Mouse (Mus musculus): ENCODE data around the gene Agbl3. TPM values are rescaled to one million over a fixed set of nuclear protein-coding genes. Genes with fewer than 3 reads are reported as not detected.

Gene Agbl3
- polyA plus RNA-seq, 1 experiment from 2014 or later: 10.5 TPM

- Histone ChIP-seq H3K4me1 (0 out of 2 replicates have a peak, but pooled peaks cover 3% of the 10 kb centered on the region), H3K9me3 (no peaks in the 10 kb centered on the region), H3K27ac (no peak overlapping the region), H3K4me2 (no peak overlapping the region), H3K4me3 (no peak overlapping the region), H3K9ac (no peak overlapping the region), H3K36me3 (replicated peaks) (peaks cover 15% of the 10 kb centered on the region; the same call in 1 of the 2 replicates), H3K27me3 (replicated peaks) (no peaks in the 10 kb centered on the region)
- ATAC-seq (replicated peaks): no peak
- 86% methylated on average over 5 of the region's 5 CpGs for WGBS
These were observed 123.2 kb downstream of the Agbl3 start for GRCm38 (mm10) chr6:34903441-34903840.

GRCm38 (mm10) chr6:34903851-34904250 is 123.6 kb downstream of the Agbl3 start:
- no peak overlapping the region for H3K27ac ChIP-seq
- peaks cover 15% of the 10 kb centered on the region; the same call in 1 of the 2 replicates for H3K36me3 ChIP-seq (replicated peaks)
- no peaks in the 10 kb centered on the region for H3K9me3 ChIP-seq
- ATAC-seq (replicated peaks): no peak
- no peak overlapping the region for H3K4me3 ChIP-seq
- H3K4me2 ChIP-seq: no peak overlapping the region
- H3K27me3 ChIP-seq (replicated peaks): no peaks in the 10 kb centered on the region
- peaks cover 4% of the 10 kb centered on the region; the same call in 1 of the 2 replicates for H3K4me1 ChIP-seq
- H3K9ac ChIP-seq: no peak overlapping the region
- WGBS: 86% methylated on average over 10 of the region's 10 CpGs

DNA sequence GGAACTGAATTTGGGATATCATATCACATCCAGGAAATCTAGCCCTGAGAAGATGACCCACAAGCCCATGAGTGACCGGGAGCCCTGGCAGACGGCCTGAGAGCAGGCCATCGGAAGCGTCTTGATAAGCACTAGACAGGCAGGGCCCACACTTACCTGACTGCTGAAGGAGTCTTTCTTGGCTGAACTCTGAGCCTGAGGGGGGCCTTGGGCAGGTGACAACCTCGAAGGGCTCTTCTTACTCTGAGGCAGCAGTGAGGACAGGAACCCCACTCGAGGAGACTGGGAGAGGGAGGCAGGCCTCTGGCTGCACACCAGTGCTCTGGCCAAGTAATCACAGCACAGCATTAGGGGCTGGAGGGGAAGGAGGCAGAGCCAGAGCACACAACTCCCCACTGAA is 124.1 kb downstream of the Agbl3 start:
- Histone ChIP-seq H3K4me3 (no peak overlapping the region), H3K36me3 (replicated peaks) (peaks cover 15% of the 10 kb centered on the region; the same call in 1 of the 2 replicates)

GRCm38 (mm10) chr6:34906125-34906524 is 125.9 kb downstream of the Agbl3 start:
- Histone ChIP-seq H3K4me1 (peaks cover 17% of the 10 kb centered on the region), H3K27me3 (replicated peaks) (no peaks in the 10 kb centered on the region), H3K4me3 (no peak overlapping the region), H3K36me3 (replicated peaks) (peaks cover 15% of the 10 kb centered on the region; the same call in 1 of the 2 replicates), H3K9me3 (no peaks in the 10 kb centered on the region), H3K27ac (no peak overlapping the region), H3K9ac (no peak overlapping the region), H3K4me2 (no peak overlapping the region)
- no peak for ATAC-seq (replicated peaks)
- 85% methylated on average over 2 of the region's 2 CpGs for WGBS

More for the DNA sequence above, 124.1 kb downstream of the Agbl3 start:
- Histone ChIP-seq H3K27ac (no peak overlapping the region), H3K9ac (no peak overlapping the region), H3K4me1 (peaks cover 9% of the 10 kb centered on the region), H3K27me3 (replicated peaks) (no peaks in the 10 kb centered on the region), H3K4me2 (no peak overlapping the region), H3K9me3 (no peaks in the 10 kb centered on the region)
- 94% methylated on average over 6 of the region's 6 CpGs for WGBS
- no peak for ATAC-seq (replicated peaks)

DNA sequence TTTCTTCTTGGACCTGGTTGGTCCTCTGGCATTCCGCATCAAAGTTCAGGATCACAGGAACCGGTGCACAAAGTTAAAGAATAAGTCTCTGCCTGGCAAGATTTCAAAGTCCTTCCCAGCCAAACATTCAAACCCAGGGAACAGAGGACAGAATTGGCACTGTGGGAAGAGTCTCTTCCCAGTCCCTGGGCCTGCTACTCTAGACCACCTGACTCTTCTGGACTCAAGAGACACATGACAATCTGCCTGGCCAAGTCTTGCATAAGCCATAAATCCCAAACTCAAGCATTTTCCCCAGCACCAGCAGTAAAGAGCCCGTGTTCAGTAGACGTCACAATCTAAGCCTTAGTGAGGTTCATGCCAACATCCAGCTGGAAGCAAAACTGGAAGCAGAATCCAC is 126.4 kb downstream of the Agbl3 start:
- WGBS: 91% methylated on average over 4 of the region's 4 CpGs
- no peak for ATAC-seq (replicated peaks)
- Histone ChIP-seq H3K27me3 (replicated peaks) (no peaks in the 10 kb centered on the region), H3K4me2 (no peak overlapping the region), H3K4me3 (no peak overlapping the region), H3K36me3 (replicated peaks) (peaks cover 15% of the 10 kb centered on the region; the same call in 1 of the 2 replicates), H3K9me3 (no peaks in the 10 kb centered on the region), H3K27ac (no peak overlapping the region), H3K4me1 (peaks cover 17% of the 10 kb centered on the region), H3K9ac (no peak overlapping the region)

GRCm38 (mm10) chr6:34907121-34907614 is 126.9 kb downstream of the Agbl3 start:
- H3K9ac ChIP-seq: no peak overlapping the region
- no peak for ATAC-seq (replicated peaks)
- H3K36me3 ChIP-seq (replicated peaks): peaks cover 15% of the 10 kb centered on the region; the same call in 1 of the 2 replicates
- no peak overlapping the region for H3K27ac ChIP-seq
- WGBS: 68% methylated on average over 2 of the region's 2 CpGs
- H3K4me2 ChIP-seq: no peak overlapping the region
- H3K4me3 ChIP-seq: no peak overlapping the region
- peaks cover 14% of the 10 kb centered on the region for H3K4me1 ChIP-seq
- H3K9me3 ChIP-seq: no peaks in the 10 kb centered on the region
- H3K27me3 ChIP-seq (replicated peaks): no peaks in the 10 kb centered on the region

- peaks cover 15% of the 10 kb centered on the region; the same call in 1 of the 2 replicates for H3K36me3 ChIP-seq (replicated peaks)
These were observed 127.5 kb downstream of the Agbl3 start for GRCm38 (mm10) chr6:34907696-34908260.

More at GRCm38 (mm10) chr6:34907696-34908260, 127.5 kb downstream of the Agbl3 start:
- H3K27ac ChIP-seq: no peak overlapping the region
- peaks cover 14% of the 10 kb centered on the region for H3K4me1 ChIP-seq
- no peaks in the 10 kb centered on the region for H3K9me3 ChIP-seq
- H3K9ac ChIP-seq: no peak overlapping the region
- WGBS: 90% methylated on average over 18 of the region's 18 CpGs
- H3K4me3 ChIP-seq: no peak overlapping the region
- H3K4me2 ChIP-seq: no peak overlapping the region
- H3K27me3 ChIP-seq (replicated peaks): no peaks in the 10 kb centered on the region
- no peak for ATAC-seq (replicated peaks)

Other genes with a start within 250 kb of the Agbl3 start
- gene Cald1, start 181.9 kb upstream of the Agbl3 start, polyA plus RNA-seq (2015; fragmentation: Nextera tagmentation; extraction: Ambion mirVana): 64.4 and 65.1 TPM in 2 replicates
- gene Tmem140, start 82.7 kb downstream of the Agbl3 start, polyA plus RNA-seq (2015; fragmentation: Nextera tagmentation; extraction: Ambion mirVana): 1.5 and 1.9 TPM in 2 replicates
- 10.6 and 11.3 TPM in 2 replicates for gene Cyren, start 97.6 kb downstream of the Agbl3 start, polyA plus RNA-seq (2015; fragmentation: Nextera tagmentation; extraction: Ambion mirVana)
- gene Wdr91, start 130.4 kb downstream of the Agbl3 start, polyA plus RNA-seq (2015; fragmentation: Nextera tagmentation; extraction: Ambion mirVana): 15.5 and 16.1 TPM in 2 replicates
- not detected in 2 replicates for gene Stra8, start 139.7 kb downstream of the Agbl3 start, polyA plus RNA-seq (2015; fragmentation: Nextera tagmentation; extraction: Ambion mirVana)
- 0.79 and 1.2 TPM in 2 replicates for gene Slc23a4, start 208.0 kb downstream of the Agbl3 start, polyA plus RNA-seq (2015; fragmentation: Nextera tagmentation; extraction: Ambion mirVana)

All from midbrain, embryonic 15.5 days (tissue).